ENCODE assay signal across 15 mouse cellular contexts in genomic region chr5:144720281-144720680, GRCm38 (mm10). TPM values are rescaled to one million over a fixed set of nuclear protein-coding genes. Genes with fewer than 3 reads are reported as not detected.
DNase-seq lines count a peak whose midpoint lies in the region; ATAC-seq and TF ChIP-seq lines count a peak whose summit lies in the region.
"Had no signal": no experiment of that assay in that cellular context is flagged by ENCODE, and none has a peak within 500 bp of the region (broad histone marks: within the 10 kb centered on the region; RNA-seq: fewer than 3 reads in every experiment).

No protein-coding gene starts in this region.

- intact Hi-C loops in left cerebral cortex, postnatal 4 days (cut with DNase I), result loop anchor here (10.0 kb wide), 1 partner anchor 175 kb away; the partner anchor contains the start of gene Nptx2

- H3K4me2 ChIP-seq in forebrain, embryonic 15.5 days (replicated peaks), result no peak overlapping the region
- no peak overlapping the region for H3K4me2 ChIP-seq in forebrain, embryonic 13.5 days
- no peak overlapping the region for H3K4me2 ChIP-seq in kidney, embryonic 15.5 days
- H3K4me2 ChIP-seq in liver, postnatal 0 days (ENCODE audit: low read depth, low read length), result no peak overlapping the region
- H3K4me2 ChIP-seq: liver, embryonic 12.5 days; neural tube, embryonic 13.5 days had no signal

- no peaks in the 10 kb centered on the region for H3K27me3 ChIP-seq in forebrain, embryonic 15.5 days
- H3K27me3 ChIP-seq in forebrain, embryonic 13.5 days, result no peaks in the 10 kb centered on the region
- H3K27me3 ChIP-seq in kidney, embryonic 15.5 days, result no peaks in the 10 kb centered on the region
- H3K27me3 ChIP-seq in liver, postnatal 0 days (ENCODE audit: insufficient read depth, low read length), result no peaks in the 10 kb centered on the region
- H3K27me3 ChIP-seq: liver, embryonic 12.5 days; neural tube, embryonic 13.5 days had no signal

- H3K4me3 ChIP-seq in forebrain, embryonic 15.5 days, result no peak overlapping the region
- H3K4me3 ChIP-seq in forebrain, embryonic 13.5 days, result no peak overlapping the region
- H3K4me3 ChIP-seq in kidney, embryonic 15.5 days (replicated peaks), result no peak overlapping the region
- H3K4me3 ChIP-seq in liver, postnatal 0 days (ENCODE audit: low read depth, low read length), result no peak overlapping the region
- H3K4me3 ChIP-seq: liver, embryonic 12.5 days; megakaryocyte, embryonic 14.5 days; neural tube, embryonic 13.5 days had no signal

- TF ChIP-seq EP300 in liver, postnatal 0 days (IDR thresholded peaks at IDR 0.05; ENCODE audit: low read depth), result no peak

- no peak for ATAC-seq in forebrain, embryonic 15.5 days (replicated peaks)
- no peak for ATAC-seq in forebrain, embryonic 13.5 days
- ATAC-seq in kidney, embryonic 15.5 days (replicated peaks; ENCODE audit: low FRiP score), result no peak
- ATAC-seq in liver, postnatal 0 days, result no peak
- ATAC-seq: forebrain, embryonic 16.5 days; liver, embryonic 12.5 days had no signal

- DNase-seq in ovary, postnatal 36 days (ENCODE audit: low spot score), result peak; percentile 6
- no peak for DNase-seq in ovary, postnatal 14 days (ENCODE audit: low spot score)
- peak; percentile 64 for DNase-seq in left cerebral cortex, postnatal 4 days
- no peak for DNase-seq in liver, postnatal 0 days
- DNase-seq: gastrocnemius, postnatal 14 days; heart, postnatal 10 days; kidney, adult 8-10 months; retina, postnatal 1 day had no signal

- H3K9ac ChIP-seq in forebrain, embryonic 15.5 days (replicated peaks), result no peak overlapping the region
- no peak overlapping the region for H3K9ac ChIP-seq in forebrain, embryonic 13.5 days
- no peak overlapping the region for H3K9ac ChIP-seq in kidney, embryonic 15.5 days
- no peak overlapping the region for H3K9ac ChIP-seq in liver, postnatal 0 days (replicated peaks)
- H3K9ac ChIP-seq: liver, embryonic 12.5 days; neural tube, embryonic 13.5 days had no signal

- H3K9me3 ChIP-seq in forebrain, embryonic 15.5 days, result no peaks in the 10 kb centered on the region
- H3K9me3 ChIP-seq in forebrain, embryonic 13.5 days (replicated peaks), result no peaks in the 10 kb centered on the region
- no peaks in the 10 kb centered on the region for H3K9me3 ChIP-seq in kidney, embryonic 15.5 days (replicated peaks)
- H3K9me3 ChIP-seq in liver, postnatal 0 days (ENCODE audit: low read length), result no peaks in the 10 kb centered on the region
- H3K9me3 ChIP-seq: liver, embryonic 12.5 days; megakaryocyte, embryonic 14.5 days; neural tube, embryonic 13.5 days had no signal

- H3K27ac ChIP-seq in forebrain, embryonic 15.5 days (replicated peaks), result 0 out of 2 replicates have a peak overlapping the region, but pooled peaks have one; percentile 5
- H3K27ac ChIP-seq in forebrain, embryonic 13.5 days, result no peak overlapping the region
- no peak overlapping the region for H3K27ac ChIP-seq in kidney, embryonic 15.5 days
- H3K27ac ChIP-seq in liver, postnatal 0 days (ENCODE audit: low read depth), result no peak overlapping the region
- H3K27ac ChIP-seq: liver, embryonic 12.5 days; neural tube, embryonic 13.5 days had no signal

- no peaks in the 10 kb centered on the region for H3K36me3 ChIP-seq in forebrain, embryonic 15.5 days
- no peaks in the 10 kb centered on the region for H3K36me3 ChIP-seq in forebrain, embryonic 13.5 days (ENCODE audit: poor library complexity, severe bottlenecking)
- no peaks in the 10 kb centered on the region for H3K36me3 ChIP-seq in kidney, embryonic 15.5 days
- H3K36me3 ChIP-seq in liver, postnatal 0 days (replicated peaks; ENCODE audit: insufficient read depth, low read length), result no peaks in the 10 kb centered on the region
- H3K36me3 ChIP-seq: liver, embryonic 12.5 days; neural tube, embryonic 13.5 days had no signal

- TF ChIP-seq CTCF in liver, postnatal 0 days (IDR thresholded peaks at IDR 0.05; ENCODE audit: low read depth), result no peak

- WGBS in forebrain, embryonic 15.5 days, result 48% methylated on average over 4 of the region's 4 CpGs
- 77% methylated on average over 4 of the region's 4 CpGs for WGBS in forebrain, embryonic 13.5 days
- WGBS in kidney, embryonic 15.5 days, result 86% methylated on average over 4 of the region's 4 CpGs
- 76% methylated on average over 4 of the region's 4 CpGs for WGBS in liver, postnatal 0 days (ENCODE audit: insufficient replicate concordance)

- H3K4me1 ChIP-seq in forebrain, embryonic 15.5 days, result peaks cover 8% of the 10 kb centered on the region
- peaks cover 7% of the 10 kb centered on the region for H3K4me1 ChIP-seq in forebrain, embryonic 13.5 days
- no peaks in the 10 kb centered on the region for H3K4me1 ChIP-seq in kidney, embryonic 15.5 days
- H3K4me1 ChIP-seq in liver, postnatal 0 days (ENCODE audit: insufficient read depth), result no peaks in the 10 kb centered on the region
- H3K4me1 ChIP-seq: liver, embryonic 12.5 days; megakaryocyte, embryonic 14.5 days; neural tube, embryonic 13.5 days had no signal

RNA-seq across cellular contexts. Expression of gene Tmem130, which starts 41.3 kb away (rescaled TPM):
- 132 and 153 TPM in 2 replicates for polyA plus RNA-seq in forebrain, embryonic 15.5 days (2015; fragmentation: Nextera tagmentation; extraction: Ambion mirVana)
- polyA plus RNA-seq in forebrain, embryonic 13.5 days (2015; fragmentation: Nextera tagmentation; extraction: Ambion mirVana), result 79.2 and 94.8 TPM in 2 replicates
- total RNA-seq in left cerebral cortex, postnatal 4 days (2021), result 100 to 1,000 TPM; 183 to 239 TPM
- polyA plus RNA-seq in kidney, embryonic 15.5 days (2015; fragmentation: Nextera tagmentation; extraction: Ambion mirVana), result 0.50 and 2.5 TPM in 2 replicates
- 0.09 and 0.12 TPM in 2 replicates for polyA plus RNA-seq in liver, postnatal 0 days (2015; fragmentation: Nextera tagmentation; extraction: Ambion mirVana)
- total RNA-seq: gastrocnemius, postnatal 14 days had no signal

RNA-seq across cellular contexts. Expression of gene Trrap, which starts 47.3 kb away (rescaled TPM):
- 75.8 and 82.2 TPM in 2 replicates for polyA plus RNA-seq in forebrain, embryonic 15.5 days (2015; fragmentation: Nextera tagmentation; extraction: Ambion mirVana)
- 80.9 and 82.1 TPM in 2 replicates for polyA plus RNA-seq in forebrain, embryonic 13.5 days (2015; fragmentation: Nextera tagmentation; extraction: Ambion mirVana)
- total RNA-seq in left cerebral cortex, postnatal 4 days (2021), result 100 to 1,000 TPM; 149 to 162 TPM
- polyA plus RNA-seq in kidney, embryonic 15.5 days (2015; fragmentation: Nextera tagmentation; extraction: Ambion mirVana), result 70.0 and 84.0 TPM in 2 replicates
- polyA plus RNA-seq in liver, postnatal 0 days (2015; fragmentation: Nextera tagmentation; extraction: Ambion mirVana), result 11.7 and 12.3 TPM in 2 replicates

Comparison
In these comparisons a context has a peak if more than half of its experiments do, and no peak if none do; other contexts are left out.
1. DNase-seq: peak in ovary, postnatal 36 days (single experiment) and left cerebral cortex, postnatal 4 days (single experiment); none in ovary, postnatal 14 days (single experiment) and liver, postnatal 0 days (single experiment).
2. RNA of gene Tmem130, which starts 41.3 kb away (polyA plus RNA-seq): 132 to 153 TPM in forebrain, embryonic 15.5 days and 79.2 to 94.8 TPM in forebrain, embryonic 13.5 days; 0.50 to 2.5 TPM in kidney, embryonic 15.5 days and 0.09 to 0.12 TPM in liver, postnatal 0 days; every median in the first group is over 10 times any median in the second.